Mouse (Mus musculus): ENCODE measurements around the gene Cpa4. TPM values are rescaled to one million over a fixed set of nuclear protein-coding genes. Genes with fewer than 3 reads are reported as not detected.

Gene Cpa4
- total RNA-seq, 1 experiment from 2014 or later, result not detected

DNA sequence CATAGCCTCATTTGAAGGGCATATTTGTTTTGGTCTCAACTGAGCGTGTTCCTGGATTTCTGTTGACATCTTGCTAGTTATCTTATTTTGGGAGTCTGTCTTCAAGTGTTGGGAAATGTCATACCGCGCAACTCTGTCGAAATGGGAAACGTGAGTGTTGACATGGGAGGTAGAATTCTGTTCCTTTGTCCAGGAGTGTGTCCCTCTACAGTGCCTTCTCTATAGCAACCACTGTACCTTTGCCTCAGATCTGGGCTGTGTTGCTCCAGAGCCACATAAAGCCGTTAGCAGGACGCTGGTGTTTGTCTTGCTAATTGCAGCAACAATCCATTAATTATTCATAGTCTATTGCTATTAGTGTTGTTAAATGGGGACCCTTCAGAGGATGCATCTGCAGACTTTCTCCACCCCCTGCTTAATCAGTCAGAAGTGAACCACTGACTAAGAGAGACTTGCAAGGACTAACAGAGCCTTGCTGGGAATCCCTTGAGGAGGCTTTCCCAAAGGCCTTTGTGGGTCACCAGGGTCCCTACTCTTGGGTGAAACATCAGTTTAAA, 18.8 kb downstream of the Cpa4 start:
- no peak for ATAC-seq (replicated peaks; ENCODE audit: low read depth, poor library complexity, severe bottlenecking)

DNA sequence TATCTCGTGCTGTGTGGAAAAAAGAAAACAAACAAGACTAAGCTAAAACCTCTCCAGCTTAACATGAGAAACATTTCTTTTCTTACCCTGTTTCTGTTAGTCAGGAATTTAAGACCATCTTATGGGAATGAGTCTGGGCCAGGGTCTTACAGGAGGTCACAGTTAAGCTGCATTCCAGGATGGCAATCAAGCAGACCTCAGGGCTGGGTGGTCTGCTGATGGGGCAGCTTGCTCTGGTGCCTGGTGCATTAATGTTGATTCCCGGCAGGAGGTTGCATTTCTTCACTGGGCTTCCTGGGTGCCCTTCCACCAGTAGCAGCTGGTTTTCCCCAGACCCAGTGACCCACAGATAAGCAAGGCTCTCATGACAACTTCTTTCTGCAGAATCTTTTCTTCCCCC, 21.6 kb downstream of the Cpa4 start:
- ATAC-seq (replicated peaks; ENCODE audit: low read depth, poor library complexity, severe bottlenecking), result no peak

DNA sequence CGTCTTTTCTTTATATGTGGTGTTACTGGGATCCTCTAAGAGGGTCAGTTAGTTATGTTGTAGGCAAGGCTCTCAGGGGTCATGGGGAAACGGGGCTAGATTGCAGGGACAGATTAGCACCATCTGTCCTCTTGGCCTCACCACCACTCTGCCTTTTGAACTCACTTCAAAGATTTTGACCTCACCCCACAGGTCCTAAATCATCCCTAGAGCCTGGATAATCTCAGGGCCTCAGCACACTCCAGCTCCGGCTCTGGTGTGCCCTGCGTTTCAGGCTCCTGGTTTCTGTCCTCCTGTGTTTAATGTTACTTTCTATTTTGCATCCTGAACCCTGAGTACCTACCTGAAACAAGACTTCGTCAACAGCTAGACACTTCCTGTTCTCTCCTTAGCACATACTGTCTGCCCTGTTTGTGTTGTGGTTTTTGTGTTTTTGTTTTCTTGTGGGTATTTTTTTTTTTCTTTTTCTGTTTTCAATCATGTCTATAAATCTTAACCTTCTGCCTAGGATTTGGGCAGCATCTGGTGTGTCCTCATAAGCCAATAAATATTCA, 23.8 kb downstream of the Cpa4 start:
- no peak for ATAC-seq (replicated peaks; ENCODE audit: low read depth, poor library complexity, severe bottlenecking)

DNA sequence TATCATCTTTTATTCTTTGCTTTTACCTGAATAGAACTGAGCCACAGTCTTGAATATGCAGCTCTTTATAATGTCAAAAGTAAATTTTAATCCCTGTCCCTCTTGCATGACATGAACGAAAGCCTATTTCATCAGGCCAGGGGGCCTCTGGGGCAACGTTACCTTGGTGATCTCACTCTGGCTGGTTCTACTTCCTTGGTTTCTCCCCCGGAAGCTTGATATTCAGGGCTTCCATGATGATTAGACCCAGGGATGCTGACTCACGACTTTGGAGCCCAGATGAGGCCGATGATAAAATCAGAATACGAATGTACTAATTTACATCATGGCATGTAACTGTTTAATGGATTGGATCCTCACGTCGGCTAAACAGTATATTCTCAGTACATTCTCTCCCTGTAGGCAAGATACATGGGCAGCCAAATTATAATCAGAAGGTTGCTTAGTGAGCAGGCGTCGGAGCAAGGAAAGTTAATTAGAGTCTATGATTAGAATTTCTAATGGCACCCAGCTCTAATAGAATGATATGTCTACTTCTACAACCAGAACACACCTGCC, 24.3 kb downstream of the Cpa4 start:
- 0 out of 2 replicates have a peak, but pooled peaks have one; percentile 25 for ATAC-seq (replicated peaks; ENCODE audit: low read depth, poor library complexity, severe bottlenecking)

DNA sequence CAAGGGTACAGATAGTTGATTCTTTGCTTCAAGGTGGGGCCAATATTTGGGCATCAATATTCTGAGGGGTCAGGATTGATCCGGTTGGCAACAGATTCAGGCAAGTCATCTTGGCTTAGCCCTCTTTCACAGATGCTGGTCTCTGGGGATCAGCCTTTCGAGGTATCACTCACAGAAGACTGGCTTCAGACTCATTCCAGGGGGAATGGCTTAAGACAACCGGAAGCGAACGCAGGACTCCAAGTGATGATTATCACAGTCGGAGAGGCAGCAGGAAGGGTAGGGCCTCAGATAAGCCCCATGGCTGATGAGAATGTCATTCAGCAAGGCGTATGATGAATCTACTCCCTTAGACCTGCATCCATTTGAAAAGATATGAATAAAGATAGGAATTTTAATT, 26.2 kb downstream of the Cpa4 start:
- no peak for ATAC-seq (replicated peaks; ENCODE audit: low read depth, poor library complexity, severe bottlenecking)

DNA sequence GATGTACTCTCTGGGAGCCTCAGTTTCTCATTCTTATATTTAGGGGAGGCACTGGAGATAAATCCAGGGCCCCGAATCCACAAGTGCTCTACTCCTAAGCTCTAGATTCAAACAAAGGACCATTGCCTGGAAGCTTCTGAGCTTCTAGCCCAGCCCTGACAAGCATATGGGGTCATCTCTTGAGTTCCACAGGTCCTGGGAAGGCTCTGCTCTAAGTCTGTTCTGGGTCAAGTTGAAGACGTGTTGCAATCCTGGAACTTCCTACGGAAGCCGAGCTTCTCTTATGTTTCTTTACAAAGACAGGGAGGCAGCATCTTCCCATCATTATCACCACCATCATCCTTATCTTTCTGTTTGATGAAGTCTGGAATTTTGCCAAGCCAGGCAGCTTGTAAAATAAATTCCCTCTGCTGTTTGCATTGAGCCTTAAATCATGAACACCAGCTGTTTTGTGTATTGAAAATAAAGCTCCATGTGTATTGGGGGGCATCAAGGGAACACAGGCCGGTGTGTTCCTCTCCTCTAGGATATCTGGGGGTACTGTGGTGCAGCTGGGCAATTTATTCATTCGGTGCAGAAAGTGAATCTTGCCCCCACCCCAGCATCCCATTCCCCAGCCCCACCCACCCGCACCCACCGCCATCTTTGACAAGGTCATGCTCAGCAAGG, 28.2 kb downstream of the Cpa4 start:
- ATAC-seq (replicated peaks; ENCODE audit: low read depth, poor library complexity, severe bottlenecking), result no peak

DNA sequence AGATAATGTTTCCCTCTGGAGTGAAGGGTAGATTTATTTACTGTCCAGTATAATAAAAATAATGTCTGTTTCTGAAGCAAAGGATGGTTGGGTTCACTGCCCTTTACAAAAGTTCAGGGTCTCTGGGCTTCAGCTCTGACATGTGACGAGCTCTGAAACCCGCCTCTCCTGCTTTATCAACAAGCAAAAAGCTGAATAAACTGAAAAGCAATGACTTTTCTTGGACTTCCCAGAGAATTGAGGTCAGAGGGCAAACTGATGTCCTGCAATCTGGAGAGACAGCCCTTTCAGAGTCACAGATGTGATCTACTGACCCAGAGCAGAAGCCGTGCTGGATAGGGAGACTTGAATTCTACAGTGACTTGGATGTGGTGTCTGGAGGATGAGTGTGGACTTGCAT, 31.9 kb downstream of the Cpa4 start:
- ATAC-seq (replicated peaks; ENCODE audit: low read depth, poor library complexity, severe bottlenecking), result no peak

DNA sequence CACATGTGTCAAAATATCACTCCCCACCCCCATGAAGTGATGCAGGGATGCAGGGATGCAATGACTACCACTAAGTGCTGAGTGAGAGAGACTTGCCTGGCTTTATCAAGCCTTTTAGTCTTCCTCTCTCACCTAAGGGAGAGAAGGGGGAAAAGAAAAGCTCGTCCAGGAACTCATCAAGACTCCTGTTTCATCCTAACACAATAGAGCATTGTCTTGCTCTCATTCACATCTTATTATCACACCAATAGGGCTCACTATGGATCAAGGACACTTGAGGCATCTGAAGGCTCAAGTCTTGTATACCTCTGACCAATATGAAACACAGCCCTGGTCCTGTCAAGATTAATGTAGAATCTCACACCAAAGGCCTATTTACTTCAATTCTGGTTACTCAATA, 32.8 kb downstream of the Cpa4 start:
- no peak for ATAC-seq (replicated peaks; ENCODE audit: low read depth, poor library complexity, severe bottlenecking)

DNA sequence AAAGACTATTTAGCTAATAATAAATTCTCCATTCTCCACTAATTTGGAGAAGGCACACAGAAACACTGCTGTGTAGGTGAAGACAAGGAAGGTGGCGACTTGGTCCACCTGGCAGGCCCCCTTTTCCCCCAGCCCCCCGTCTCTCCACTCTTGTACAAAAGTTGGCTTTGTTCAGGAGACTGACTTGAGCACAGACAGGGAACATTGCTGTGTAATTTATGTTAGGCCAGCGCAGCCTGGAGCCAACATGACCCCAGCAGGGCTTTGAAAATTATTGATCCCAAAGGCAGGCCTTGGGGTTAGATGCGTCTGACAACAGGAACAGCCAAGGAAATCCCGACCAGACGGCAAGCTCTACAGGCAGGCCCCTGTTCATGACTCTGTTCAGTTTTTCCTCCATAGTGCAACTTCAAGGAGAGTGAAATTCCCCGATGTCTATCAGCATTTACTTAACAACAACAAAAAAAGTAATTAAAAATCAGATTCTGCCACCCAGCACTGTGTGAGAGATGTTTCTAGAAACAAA, 36.2 kb downstream of the Cpa4 start:
- no peak for ATAC-seq (replicated peaks; ENCODE audit: low read depth, poor library complexity, severe bottlenecking)

DNA sequence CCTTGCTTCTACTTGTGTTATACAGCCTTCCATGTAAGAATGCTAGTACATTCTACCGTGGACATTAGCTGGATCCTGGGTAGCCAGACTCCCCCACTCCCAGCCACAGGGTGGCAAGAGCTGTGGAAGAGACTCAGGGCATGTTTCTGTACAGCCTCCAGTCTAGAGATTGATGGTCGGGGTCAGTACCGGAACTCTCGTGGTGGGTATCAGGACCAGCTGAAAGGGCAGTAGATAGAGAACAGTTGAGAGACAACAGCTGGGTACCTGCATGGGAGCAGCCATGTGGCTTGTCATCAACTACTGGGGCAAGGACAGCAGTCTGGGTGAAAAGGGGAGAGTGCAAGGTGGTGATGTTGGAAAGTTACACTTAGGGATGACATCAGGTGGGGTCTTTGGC, 36.9 kb downstream of the Cpa4 start:
- ATAC-seq (replicated peaks; ENCODE audit: low read depth, poor library complexity, severe bottlenecking), result no peak

DNA sequence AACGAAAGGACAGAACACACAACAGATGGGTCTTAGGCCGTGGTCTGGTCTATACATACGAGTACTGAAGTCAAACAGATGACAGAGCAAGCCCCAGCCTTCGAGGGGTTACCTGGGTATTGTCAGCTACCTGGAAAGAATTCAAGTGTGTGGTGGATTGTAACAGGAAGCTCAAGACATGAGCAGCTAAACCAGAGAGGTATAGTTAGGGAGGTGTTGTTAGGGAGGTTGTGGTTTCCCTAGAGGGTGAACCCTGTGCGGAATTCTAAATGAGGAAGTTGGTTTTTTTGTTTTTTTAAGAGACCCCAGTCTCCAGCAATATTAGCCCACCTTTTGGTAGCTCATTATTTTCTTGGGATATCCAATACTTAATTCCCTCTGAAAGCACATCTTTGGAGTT, 37.5 kb downstream of the Cpa4 start:
- ATAC-seq (replicated peaks; ENCODE audit: low read depth, poor library complexity, severe bottlenecking), result peak; percentile 79

DNA sequence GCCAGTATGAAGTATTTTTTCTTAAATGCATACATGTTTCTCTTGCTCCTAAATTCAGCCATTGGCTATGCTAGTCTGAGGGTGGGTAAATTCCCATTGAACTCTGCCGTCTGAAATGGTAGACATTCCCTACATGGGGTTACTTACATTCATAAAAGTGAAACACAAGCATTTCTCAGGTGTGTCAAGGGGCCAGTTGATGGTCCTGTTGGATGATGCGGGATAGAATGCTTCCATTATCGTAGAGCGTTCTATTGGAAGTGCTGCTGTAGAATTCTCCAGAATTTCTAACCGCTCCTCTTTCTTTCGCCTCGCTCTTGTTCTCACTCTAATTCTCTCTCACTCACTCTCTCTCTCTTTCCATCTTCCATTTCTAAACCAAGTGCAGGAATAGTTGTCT, 42.5 kb downstream of the Cpa4 start, which contains the start of gene Cpa5:
Gene Cpa5 (plus strand): TSS at position 301 of the 400 bp plus-strand sequence.
- no peak for ATAC-seq (replicated peaks; ENCODE audit: low read depth, poor library complexity, severe bottlenecking)

DNA sequence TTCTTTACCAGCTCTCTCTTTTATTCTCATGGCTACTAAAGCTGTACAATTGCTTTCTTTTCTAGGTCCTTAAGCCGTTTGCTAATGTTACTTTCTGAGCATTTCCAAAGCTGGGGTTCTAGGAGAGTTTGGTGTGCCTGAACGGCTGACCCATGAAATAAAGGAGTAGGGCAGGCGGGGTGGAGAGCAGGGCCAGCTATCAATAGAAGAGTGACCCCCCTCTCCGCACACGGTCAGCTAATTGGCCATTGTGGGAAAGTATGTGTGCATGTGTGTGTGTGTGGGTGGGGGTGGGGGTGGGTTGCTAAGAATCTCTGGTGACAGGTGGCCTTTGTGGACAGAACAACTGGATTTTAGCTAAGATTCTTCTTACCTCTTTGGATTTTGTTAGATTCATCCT, 43.0 kb downstream of the Cpa4 start:
- ATAC-seq (replicated peaks; ENCODE audit: low read depth, poor library complexity, severe bottlenecking), result no peak

DNA sequence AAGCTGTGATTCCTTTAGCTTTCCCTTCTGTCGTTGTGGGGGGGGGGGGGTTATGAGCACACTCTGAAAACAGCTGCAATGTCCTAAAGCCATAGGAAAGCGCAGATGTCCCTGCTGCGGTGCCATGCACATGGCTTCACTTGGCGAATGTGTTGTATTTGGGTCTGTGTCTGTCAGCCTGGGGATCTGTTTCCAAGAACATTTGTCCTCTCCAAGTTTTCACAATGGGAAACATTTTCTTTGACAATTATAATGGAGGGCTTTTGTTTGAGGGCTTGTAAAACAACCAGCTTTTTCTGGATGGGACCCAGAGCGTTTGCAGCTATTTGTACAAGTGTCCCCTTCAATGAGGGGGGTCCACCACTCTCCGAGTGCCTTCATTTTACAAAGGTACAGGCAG, 46.1 kb downstream of the Cpa4 start:
- no peak for ATAC-seq (replicated peaks; ENCODE audit: low read depth, poor library complexity, severe bottlenecking)

DNA sequence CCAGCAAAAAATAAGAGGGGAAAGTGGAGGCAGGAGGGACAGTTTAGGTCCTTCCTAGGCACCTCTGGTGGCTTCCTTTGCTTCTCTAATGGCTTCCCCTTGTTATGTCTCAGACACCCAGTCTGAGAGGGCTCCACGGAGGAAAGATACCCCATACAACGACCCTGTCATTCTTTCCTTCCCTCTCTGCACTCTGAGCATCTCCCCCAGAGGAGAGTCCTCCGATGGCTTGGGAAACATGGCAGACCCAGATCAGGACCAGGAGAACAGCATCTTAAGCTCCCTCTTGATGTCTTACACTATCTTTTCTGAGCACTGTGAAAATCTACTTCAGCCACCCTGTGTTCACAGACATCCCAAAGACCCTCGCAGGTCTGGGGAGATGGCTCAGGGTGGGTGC, 47.6 kb downstream of the Cpa4 start:
- no peak for ATAC-seq (replicated peaks; ENCODE audit: low read depth, poor library complexity, severe bottlenecking)

DNA sequence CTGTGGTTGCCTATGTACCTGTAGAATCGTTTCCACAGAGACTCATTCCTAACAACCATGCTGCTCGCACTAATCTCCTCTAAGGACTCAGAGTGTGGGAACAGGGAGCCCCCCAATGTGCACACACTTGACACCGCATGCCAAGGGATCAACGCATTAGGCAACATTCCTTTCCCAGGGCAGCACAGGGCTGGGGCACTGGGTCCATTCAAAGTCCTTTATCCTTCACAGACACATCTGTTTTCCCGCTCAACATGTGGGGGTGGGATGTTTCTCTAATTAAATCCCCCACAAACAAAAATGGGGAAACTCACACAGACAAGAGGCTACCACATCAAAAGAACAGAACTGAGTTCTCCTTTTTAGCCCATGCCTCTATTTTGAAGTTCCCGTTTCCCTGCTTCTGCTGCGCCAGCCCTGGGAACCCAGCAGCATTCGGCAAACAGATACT, 48.3 kb downstream of the Cpa4 start:
- peak; percentile 75 for ATAC-seq (replicated peaks; ENCODE audit: low read depth, poor library complexity, severe bottlenecking)

DNA sequence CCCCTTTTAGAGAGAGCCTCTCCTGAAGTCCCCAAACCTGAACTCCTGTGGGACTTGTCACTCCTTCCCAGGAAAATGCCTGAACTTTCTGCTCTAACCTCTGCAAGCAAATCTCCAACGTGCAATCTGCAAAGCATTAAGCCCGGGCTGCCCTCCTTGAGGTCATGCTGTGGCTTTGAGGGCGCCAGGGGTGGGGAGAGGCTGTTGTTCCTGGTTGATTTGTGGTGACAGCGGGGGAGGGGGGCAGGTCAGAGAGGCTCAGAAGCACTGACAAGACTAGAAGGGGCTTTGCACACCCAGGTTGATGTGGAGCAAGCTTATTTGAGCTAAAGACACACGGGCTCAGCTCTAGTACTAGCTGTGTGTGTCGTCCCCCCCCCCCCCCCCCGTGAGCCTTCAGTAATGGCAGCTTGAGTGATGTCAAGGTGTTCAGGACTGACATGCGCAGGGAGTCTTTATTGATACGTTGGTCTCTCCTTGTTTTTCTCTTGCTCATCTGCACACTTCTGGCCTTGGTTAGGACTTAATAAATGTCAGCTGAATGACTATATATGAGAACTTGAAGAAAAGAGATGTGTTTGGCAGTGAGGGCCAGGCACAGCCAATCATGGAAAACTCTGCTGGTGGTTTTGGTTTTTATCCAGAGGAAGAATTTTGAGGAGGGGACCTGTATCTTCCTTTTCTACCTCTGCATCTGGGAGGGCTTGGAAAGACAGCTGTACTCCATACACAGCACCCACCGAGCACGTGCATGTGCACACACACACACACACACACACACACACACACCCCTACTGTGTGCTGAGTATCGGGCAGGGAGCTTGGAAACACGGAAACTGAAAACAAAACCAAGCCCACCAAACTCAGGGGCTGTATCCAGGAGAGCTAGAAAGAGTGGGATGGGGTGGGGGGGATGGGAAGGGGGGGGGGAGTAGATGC, 49.1 kb downstream of the Cpa4 start:
- 0 out of 2 replicates have a peak, but pooled peaks have one; percentile 37 for ATAC-seq (replicated peaks; ENCODE audit: low read depth, poor library complexity, severe bottlenecking)

DNA sequence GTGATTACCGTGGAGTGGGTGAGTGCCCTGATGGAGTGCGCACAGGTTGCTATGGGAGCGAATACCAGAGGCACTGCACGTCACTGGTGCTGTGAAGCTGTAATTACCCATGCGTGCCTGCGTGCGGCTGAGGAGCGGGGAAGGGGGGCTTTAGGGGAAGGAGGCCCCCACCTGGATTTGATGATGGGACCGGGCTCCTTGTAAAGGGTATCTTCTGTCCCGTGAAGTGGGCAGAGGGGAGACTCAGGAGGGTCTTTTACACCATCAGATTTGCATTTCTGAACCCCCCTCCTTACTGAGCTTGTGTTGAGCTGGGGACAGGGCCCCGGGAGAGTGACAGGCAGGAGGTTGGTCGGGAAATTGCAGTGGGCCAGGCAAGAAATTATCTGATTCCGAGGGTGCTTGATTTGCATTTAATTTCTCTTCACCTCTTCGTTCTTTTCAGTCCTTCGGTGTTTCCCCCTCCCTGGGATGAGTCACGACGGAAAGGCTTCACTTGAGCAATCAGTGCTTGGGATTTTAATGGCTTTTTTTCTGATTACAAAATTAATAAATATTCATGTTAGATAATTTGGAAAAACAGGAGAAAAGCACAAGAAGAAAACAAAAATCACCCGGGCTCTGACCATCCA, 49.9 kb downstream of the Cpa4 start:
- peak; percentile 47; the same call in 1 of the 2 replicates for ATAC-seq (replicated peaks; ENCODE audit: low read depth, poor library complexity, severe bottlenecking)

DNA sequence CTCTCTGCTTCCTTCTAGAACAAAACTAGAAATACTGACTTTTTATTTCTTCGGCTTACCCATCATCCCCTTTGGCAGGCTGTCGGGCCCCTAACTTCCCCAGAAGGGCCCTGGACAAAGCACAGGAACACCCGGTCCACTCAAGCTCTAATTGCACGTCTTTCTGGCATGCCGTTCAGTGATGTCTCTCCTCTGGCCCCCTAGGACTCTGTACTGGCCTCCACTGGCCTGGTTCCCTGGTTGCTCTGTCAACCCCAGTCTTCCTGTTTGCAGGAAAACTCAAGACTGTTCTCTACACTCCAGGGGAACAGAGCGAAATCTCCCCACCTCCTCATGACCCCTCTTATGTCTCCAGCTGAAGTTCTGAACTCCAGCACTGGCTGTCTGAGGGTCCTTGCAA, 50.6 kb downstream of the Cpa4 start:
- no peak for ATAC-seq (replicated peaks; ENCODE audit: low read depth, poor library complexity, severe bottlenecking)

DNA sequence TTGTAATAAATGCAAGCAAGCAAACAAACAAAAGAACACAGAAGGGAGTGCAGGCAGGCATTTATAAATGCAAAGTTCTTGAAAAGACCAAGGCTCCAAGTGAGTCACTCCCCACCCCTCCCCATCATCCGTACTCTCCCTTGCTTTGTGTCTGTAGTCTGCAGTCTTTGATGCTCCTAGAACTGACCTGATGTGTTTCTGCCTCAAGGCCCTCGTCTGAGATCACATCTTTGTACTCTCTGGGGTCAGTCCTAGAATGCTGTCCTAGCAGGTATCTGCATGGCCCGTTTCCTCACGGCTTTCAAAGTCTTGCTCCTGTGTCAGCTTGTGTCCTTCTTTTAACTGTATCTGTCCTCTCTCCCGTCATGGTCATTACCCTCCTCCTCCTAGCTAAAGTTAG, 51.4 kb downstream of the Cpa4 start:
- ATAC-seq (replicated peaks; ENCODE audit: low read depth, poor library complexity, severe bottlenecking), result no peak

Measured in common myeloid progenitor, adult 5-6 weeks (primary cell).